Mouse (Mus musculus): ENCODE data around the gene Nrap.

GRCm38 (mm10) chr19:56378554-56379172 lies 11.2 kb downstream of the Nrap start:
- TF ChIP-seq CTCF (IDR thresholded peaks at IDR 0.05; ENCODE audit: low read depth) = no peak
- no peak for TF ChIP-seq EP300 (IDR thresholded peaks at IDR 0.05; ENCODE audit: low read depth)
